Mouse (Mus musculus): ENCODE results near the gene Rsrc2. TPM values are rescaled to one million over a fixed set of nuclear protein-coding genes. Genes with fewer than 3 reads are reported as not detected.

Rsrc2 gene
- 285 TPM for polyA plus RNA-seq (2014; fragmentation: Illumina TruSeq; extraction: RNeasy Lipid Tissue Mini Kit (QIAGEN cat#74804); ENCODE audit: low replicate concordance)

GRCm38 (mm10) chr5:123749065-123750064, at the start of gene Rsrc2, which contains the start of gene Kntc1:
Rsrc2 (minus strand) TSS chr5:123749414.
Kntc1 (plus strand) TSS chr5:123749716.

GRCm38 (mm10) chr5:123720328-123721311, 28.6 kb downstream of the Rsrc2 start, which contains the start of gene Zcchc8:
Zcchc8 (minus strand) TSS chr5:123721100.

DNA sequence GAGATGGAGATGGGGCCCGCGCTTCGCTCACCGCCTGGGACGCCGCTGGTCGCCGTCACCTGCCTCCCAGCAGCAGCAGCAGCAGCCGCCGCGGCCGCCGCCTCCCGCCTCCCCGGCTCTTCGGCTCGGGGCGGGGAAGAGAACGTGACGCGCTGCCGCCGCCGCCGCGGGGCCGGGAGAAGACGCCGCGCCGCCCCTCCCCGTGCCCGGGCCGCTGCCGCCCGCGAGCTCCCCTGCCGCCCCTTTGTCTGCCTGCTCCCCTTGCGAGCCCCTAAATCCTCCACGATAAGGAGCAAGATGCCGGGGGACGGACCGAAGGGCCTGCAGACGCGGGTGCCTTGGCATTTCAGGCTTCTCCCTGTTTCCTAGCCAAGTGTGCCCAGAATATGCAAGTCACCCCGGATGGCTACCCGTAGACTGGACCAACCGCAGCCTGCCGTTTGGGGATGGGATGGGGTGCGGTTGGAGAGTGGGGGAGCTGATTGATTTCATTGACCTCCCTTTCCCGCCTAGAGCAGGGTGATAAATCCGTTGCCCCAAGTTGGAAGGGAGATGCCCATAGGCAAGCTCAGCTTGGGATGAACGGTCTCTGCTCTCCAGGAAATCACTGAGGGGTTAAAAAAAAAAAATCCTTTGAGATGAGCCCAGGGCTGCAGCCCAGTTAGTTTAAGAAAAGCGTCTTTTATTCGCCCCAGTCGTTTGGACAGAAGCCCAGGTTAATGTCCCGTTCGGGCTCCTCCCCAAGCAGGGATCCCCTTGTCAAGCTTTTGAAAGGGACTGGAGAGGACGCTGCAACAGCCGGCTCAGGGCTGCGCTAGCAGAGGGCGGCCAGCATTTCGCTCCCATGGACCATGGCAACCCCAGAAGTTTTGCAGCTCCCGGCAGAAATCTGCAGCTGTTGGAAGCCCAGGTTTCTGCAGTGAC, 64.7 kb downstream of the Rsrc2 start, which contains the start of gene Clip1:
Gene Clip1, minus strand, starts transcription at position 398 of the 924 bp plus-strand sequence.

Other genes with a start within 250 kb of the Rsrc2 start
- not detected for gene B3gnt4, start 239.0 kb downstream of the Rsrc2 start, polyA plus RNA-seq (2014; fragmentation: Illumina TruSeq; extraction: RNeasy Lipid Tissue Mini Kit (QIAGEN cat#74804); ENCODE audit: low replicate concordance)
- 60.3 TPM for gene Diablo, start 225.2 kb downstream of the Rsrc2 start, polyA plus RNA-seq (2014; fragmentation: Illumina TruSeq; extraction: RNeasy Lipid Tissue Mini Kit (QIAGEN cat#74804); ENCODE audit: low replicate concordance)
- gene Gm49027, start 223.9 kb downstream of the Rsrc2 start, polyA plus RNA-seq (2014; fragmentation: Illumina TruSeq; extraction: RNeasy Lipid Tissue Mini Kit (QIAGEN cat#74804); ENCODE audit: low replicate concordance) = not detected
- gene Vps33a, start 176.4 kb downstream of the Rsrc2 start, polyA plus RNA-seq (2014; fragmentation: Illumina TruSeq; extraction: RNeasy Lipid Tissue Mini Kit (QIAGEN cat#74804); ENCODE audit: low replicate concordance) = 8.2 TPM
- 20.2 TPM for gene Clip1, start 64.8 kb downstream of the Rsrc2 start, polyA plus RNA-seq (2014; fragmentation: Illumina TruSeq; extraction: RNeasy Lipid Tissue Mini Kit (QIAGEN cat#74804); ENCODE audit: low replicate concordance)
- gene Zcchc8, start 28.3 kb downstream of the Rsrc2 start, polyA plus RNA-seq (2014; fragmentation: Illumina TruSeq; extraction: RNeasy Lipid Tissue Mini Kit (QIAGEN cat#74804); ENCODE audit: low replicate concordance) = 153 TPM
- 5.7 TPM for gene Kntc1, start 302 bp upstream of the Rsrc2 start, polyA plus RNA-seq (2014; fragmentation: Illumina TruSeq; extraction: RNeasy Lipid Tissue Mini Kit (QIAGEN cat#74804); ENCODE audit: low replicate concordance)
- gene Hcar2, start 116.1 kb upstream of the Rsrc2 start, polyA plus RNA-seq (2014; fragmentation: Illumina TruSeq; extraction: RNeasy Lipid Tissue Mini Kit (QIAGEN cat#74804); ENCODE audit: low replicate concordance) = not detected
- 1.6 TPM for gene Hcar1, start 130.6 kb upstream of the Rsrc2 start, polyA plus RNA-seq (2014; fragmentation: Illumina TruSeq; extraction: RNeasy Lipid Tissue Mini Kit (QIAGEN cat#74804); ENCODE audit: low replicate concordance)
- 194 TPM for gene Denr, start 157.8 kb upstream of the Rsrc2 start, polyA plus RNA-seq (2014; fragmentation: Illumina TruSeq; extraction: RNeasy Lipid Tissue Mini Kit (QIAGEN cat#74804); ENCODE audit: low replicate concordance)
- not detected for gene Gm43518, start 178.0 kb upstream of the Rsrc2 start, polyA plus RNA-seq (2014; fragmentation: Illumina TruSeq; extraction: RNeasy Lipid Tissue Mini Kit (QIAGEN cat#74804); ENCODE audit: low replicate concordance)
- 3.4 TPM for gene Ccdc62, start 181.3 kb upstream of the Rsrc2 start, polyA plus RNA-seq (2014; fragmentation: Illumina TruSeq; extraction: RNeasy Lipid Tissue Mini Kit (QIAGEN cat#74804); ENCODE audit: low replicate concordance)
- gene Hip1r, start 224.2 kb upstream of the Rsrc2 start, polyA plus RNA-seq (2014; fragmentation: Illumina TruSeq; extraction: RNeasy Lipid Tissue Mini Kit (QIAGEN cat#74804); ENCODE audit: low replicate concordance) = 1.4 TPM

Data from small intestine, adult 10 weeks (tissue).